Mouse (Mus musculus) lung, adult 2 months (tissue): ENCODE data around the gene Fbxo47.

Experiments
- CTCF ChIP-seq: fragments of 200-500 bp; IDR thresholded peaks from 2 replicates; pipeline ENCODE4 v1.5.1; 2011; ENCODE audit warnings: mild to moderate bottlenecking, low read length, control low read depth; ENCODE audit not compliant: insufficient read depth
- POLR2A ChIP-seq: fragments of 200-500 bp; IDR thresholded peaks from 2 replicates; pipeline ENCODE4 v1.6.1; 2011; ENCODE audit warnings: low read depth, mild to moderate bottlenecking, control low read depth, low read length, borderline replicate concordance; ENCODE audit errors: extremely low read depth

DNA sequence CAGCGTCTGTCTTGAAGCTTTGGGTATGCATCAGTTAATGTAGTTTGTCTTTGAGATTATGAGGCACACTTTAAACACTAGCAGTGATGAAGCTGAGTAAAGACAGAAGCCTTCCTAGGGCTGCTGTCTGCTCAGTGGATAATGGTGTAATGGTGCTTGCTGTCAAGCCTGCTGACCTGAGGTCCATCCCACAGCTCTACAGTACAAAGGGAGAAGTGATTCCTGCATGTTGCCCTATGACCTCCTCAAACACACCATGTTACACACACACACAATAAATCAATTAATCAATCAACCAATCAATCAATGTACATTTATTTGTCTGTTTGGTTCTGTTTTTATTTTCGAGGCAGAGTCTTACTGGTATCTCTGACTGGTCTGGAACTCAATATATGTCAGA is 21.8 kb downstream of the Fbxo47 start:
- no peak for TF ChIP-seq CTCF
- no peak for TF ChIP-seq POLR2A
